Mouse (Mus musculus) erythroblast, embryonic 14.5 days (primary cell): ENCODE data around the gene Prox1.

Experiments used
- GATA1 ChIP-seq: IDR thresholded peaks from 2 replicates; pipeline ENCODE4 v1.6.1; 2012; ENCODE audit warnings: low read length, inconsistent platforms, mixed read lengths
- TAL1 ChIP-seq: IDR thresholded peaks from 3 replicates; pipeline ENCODE4 v1.6.1; 2012; ENCODE audit warnings: low read length, inconsistent platforms, mixed read lengths

GRCm38 (mm10) chr1:190171341-190171740 is 827 bp upstream of the Prox1 start:
- TF ChIP-seq TAL1 (no peak), GATA1 (no peak)
